Mouse (Mus musculus) liver, embryonic 14.5 days (tissue): ENCODE data around the gene Tmem63b. TPM values are rescaled to one million over a fixed set of nuclear protein-coding genes. Genes with fewer than 3 reads are reported as not detected.

Experiments used
- ATAC-seq: fragments of 200-750 bp; cut with Nextera tagmentation; 2 replicates; pipeline ENCODE4 v1.8.0; 2017; ENCODE audit warnings: moderate number of reproducible peaks, mild to moderate bottlenecking, moderate library complexity; ENCODE audit not compliant: insufficient read depth
- DNase-seq, 3 experiments: peaks; one replicate each; pipeline ENCODE4 v3.0.0-alpha.2; 2012 to 2013; ENCODE audit warnings: low read depth in 3 of 3, low spot score in 3 of 3
- H3K27ac ChIP-seq: fragments of 300-500 bp; sonication (generic); 2 replicates; pipeline ENCODE4 v1.5.1; 2014; ENCODE audit warnings: moderate library complexity, mild to moderate bottlenecking, control low read depth, inconsistent platforms
- H3K27me3 ChIP-seq: fragments of 300-500 bp; sonication (generic); 2 replicates; pipeline ENCODE4 v1.6.1; 2014; ENCODE audit warnings: mild to moderate bottlenecking, low read length, moderate library complexity; ENCODE audit not compliant: control insufficient read depth, insufficient read depth
- H3K36me3 ChIP-seq: fragments of 300-500 bp; sonication (generic); replicated peaks from 2 replicates; pipeline ENCODE4 v1.6.1; 2014; ENCODE audit warnings: low read depth; ENCODE audit not compliant: control insufficient read depth, insufficient read depth
- H3K4me1 ChIP-seq, 2 experiments: fragments of 200-500 bp in 1 of 2; fragments of 300-500 bp in 1 of 2; sonication (generic) in 1 of 2; replicated peaks; 2 replicates each; pipeline ENCODE4 v1.6.1; 2012 to 2014; ENCODE audit warnings: antibody characterized with exemption in 1 of 2, inconsistent platforms in 1 of 2, low read length in 1 of 2; ENCODE audit not compliant: control insufficient read depth in 2 of 2, insufficient read depth in 2 of 2
- H3K4me2 ChIP-seq: fragments of 300-500 bp; sonication (generic); 2 replicates; pipeline ENCODE4 v1.6.1; 2014; ENCODE audit warnings: low read depth, mild to moderate bottlenecking, control low read depth, moderate library complexity
- H3K4me3 ChIP-seq, 2 experiments: fragments of 200-500 bp in 1 of 2; fragments of 300-500 bp in 1 of 2; sonication (generic) in 1 of 2; 2 replicates each; pipeline ENCODE4 v1.5.1; 2012 to 2014; ENCODE audit warnings: low read depth in 2 of 2, low read length in 2 of 2, mild to moderate bottlenecking in 2 of 2, control low read depth in 1 of 2, inconsistent platforms in 1 of 2, moderate library complexity in 1 of 2; ENCODE audit not compliant: insufficient read depth in 1 of 2
- H3K9ac ChIP-seq: fragments of 300-500 bp; sonication (generic); replicated peaks from 2 replicates; pipeline ENCODE4 v1.6.1; 2014; ENCODE audit warnings: mild to moderate bottlenecking, control low read depth, moderate library complexity
- H3K9me3 ChIP-seq: fragments of 300-500 bp; sonication (generic); 2 replicates; pipeline ENCODE4 v1.6.1; 2016; ENCODE audit warnings: low read length, mixed read lengths; ENCODE audit not compliant: control insufficient read depth
- CTCF ChIP-seq: IDR thresholded peaks from 2 replicates; pipeline ENCODE4 v1.5.1; 2016; ENCODE audit warnings: antibody characterized with exemption, low read depth, control low read depth
- EP300 ChIP-seq: IDR thresholded peaks from 2 replicates; pipeline ENCODE4 v1.6.1; 2016; ENCODE audit warnings: antibody characterized with exemption, low read depth
- whole genome bisulfite sequencing: fragments of 180-500 bp; shearing (Covaris S2); extraction: QIAGEN DNeasy Blood & Tissue Kit; methylation state at CpG from one replicate; pipeline ENCODE4 v1.1.7; 2014; ENCODE audit not compliant: insufficient replicate concordance; 5-methylcytosine and 5-hydroxymethylcytosine counted together
- polyA plus RNA-seq, 2 experiments: library from polyadenylated mRNA; depleted of rRNA in 1 of 2; stranded (reverse) in 1 of 2; unstranded in 1 of 2; fragments of >200 nt; fragmentation: Nextera tagmentation in 1 of 2; extraction: Ambion mirVana in 1 of 2; gene quantifications; 2 replicates each; pipeline versions ENCODE4 v1.2.1 to v1.2.3; 2012 to 2014

Tmem63b gene
- polyA plus RNA-seq (2012; rRNA removed) (10.4 and 11.0 TPM in 2 replicates), polyA plus RNA-seq (2014; fragmentation: Nextera tagmentation; extraction: Ambion mirVana) (4.1 and 5.4 TPM in 2 replicates)

DNA sequence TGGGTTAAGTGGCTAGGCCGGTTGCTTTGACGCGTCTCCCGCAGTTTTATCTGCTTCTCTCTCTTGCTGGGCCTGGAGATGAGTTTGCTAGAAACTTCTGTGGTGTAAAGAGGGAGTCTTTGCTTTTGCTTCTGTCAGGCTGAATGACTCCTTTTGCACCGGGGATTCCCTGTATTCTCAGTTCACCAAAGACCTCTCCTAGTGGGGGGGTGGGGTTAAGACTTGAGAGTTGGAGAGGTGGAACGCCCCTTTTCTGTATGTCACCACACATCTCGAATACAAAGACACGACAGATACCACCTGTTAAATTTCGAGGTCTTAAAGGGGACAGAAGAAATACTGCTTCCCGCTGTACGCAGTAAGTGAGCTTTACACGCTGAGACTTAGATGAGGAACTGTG is at the start of gene Tmem63b:
Gene Tmem63b, minus strand, starts transcription at position 190 of the 400 bp plus-strand sequence.
- Histone ChIP-seq H3K4me3 (peak within 1 kb of the TSS; percentile 81 to 98), H3K4me2 (peak within 1 kb of the TSS; percentile 82), H3K27ac (peak within 1 kb of the TSS; percentile 47), H3K27me3 (no peaks in the 10 kb centered on the region), H3K9ac (peak within 1 kb of the TSS; percentile 92), H3K9me3 (no peaks in the 10 kb centered on the region), H3K4me1 (peaks cover 10 to 16% of the 10 kb centered on the region in 2 experiments), H3K36me3 (no peaks in the 10 kb centered on the region)
- 5% methylated on average over 12 of the region's 12 CpGs for WGBS
- TF ChIP-seq CTCF (no peak), EP300 (no peak)
- ATAC-seq (peak; percentile 38), DNase-seq (peak in 2 of 3 experiments; percentile 50 to 52)

DNA sequence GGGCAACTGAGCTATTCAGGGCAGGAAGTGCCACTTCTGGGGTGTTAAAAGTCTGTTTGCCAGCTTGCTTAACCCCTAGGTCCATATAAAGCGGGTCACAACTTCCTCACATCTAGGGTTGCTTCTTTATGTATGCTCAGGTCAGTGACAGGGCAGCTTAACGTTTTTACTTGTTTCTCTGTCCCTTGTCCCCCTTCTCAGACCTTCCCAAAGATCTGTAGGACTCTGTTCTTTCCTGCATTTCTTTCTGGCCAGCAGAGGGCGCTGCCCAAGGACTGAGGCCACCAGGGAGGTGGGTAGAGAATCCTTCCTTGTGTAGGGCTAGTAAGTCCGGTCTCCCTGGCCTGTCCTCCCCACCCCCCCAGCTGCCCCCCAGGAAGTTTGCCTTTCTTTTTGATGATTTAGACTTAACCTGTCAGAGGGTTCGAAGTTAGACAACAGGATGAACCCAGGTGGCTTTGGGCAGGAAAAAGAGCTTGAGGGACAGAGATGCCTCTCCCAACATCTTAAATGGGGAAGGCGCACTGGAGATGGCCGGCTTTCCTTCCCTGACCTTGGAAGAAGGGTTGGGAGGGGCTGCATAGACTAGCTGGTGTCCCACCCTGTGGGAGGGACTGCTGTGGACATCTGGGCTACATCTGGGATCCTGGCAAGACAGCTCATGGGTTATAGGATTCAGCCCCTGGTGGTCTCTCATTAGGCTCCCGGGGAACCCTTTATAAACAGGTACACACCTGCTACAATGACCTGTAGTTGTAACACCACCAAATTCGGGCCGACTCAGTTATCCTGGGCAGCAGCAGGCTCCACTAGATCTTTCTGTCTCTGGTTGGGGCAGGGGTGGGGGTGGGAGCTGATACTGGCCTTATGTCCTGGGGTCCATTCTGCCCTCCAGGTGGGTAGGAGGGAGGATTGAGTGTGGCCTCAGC is 48.9 kb upstream of the Tmem63b start:
- ATAC-seq (peak; percentile 40; the same call in 1 of the 2 replicates), DNase-seq (peak in 2 of 3 experiments; percentile 66 to 72)
- H3K4me2 ChIP-seq, result peak overlapping the region; percentile 70
- peak overlapping the region; percentile 70 for H3K27ac ChIP-seq
- H3K4me3 ChIP-seq, result peak overlapping the region; percentile 64 to 72
- no peaks in the 10 kb centered on the region for H3K9me3 ChIP-seq
- TF ChIP-seq CTCF (peak; percentile 96), EP300 (no peak)
- 12% methylated on average over 10 of the region's 10 CpGs for WGBS
- peaks cover 18 to 31% of the 10 kb centered on the region in 2 experiments for H3K4me1 ChIP-seq
- H3K9ac ChIP-seq, result peak overlapping the region; percentile 67
- H3K27me3 ChIP-seq, result peaks cover 16% of the 10 kb centered on the region
- H3K36me3 ChIP-seq, result no peaks in the 10 kb centered on the region

DNA sequence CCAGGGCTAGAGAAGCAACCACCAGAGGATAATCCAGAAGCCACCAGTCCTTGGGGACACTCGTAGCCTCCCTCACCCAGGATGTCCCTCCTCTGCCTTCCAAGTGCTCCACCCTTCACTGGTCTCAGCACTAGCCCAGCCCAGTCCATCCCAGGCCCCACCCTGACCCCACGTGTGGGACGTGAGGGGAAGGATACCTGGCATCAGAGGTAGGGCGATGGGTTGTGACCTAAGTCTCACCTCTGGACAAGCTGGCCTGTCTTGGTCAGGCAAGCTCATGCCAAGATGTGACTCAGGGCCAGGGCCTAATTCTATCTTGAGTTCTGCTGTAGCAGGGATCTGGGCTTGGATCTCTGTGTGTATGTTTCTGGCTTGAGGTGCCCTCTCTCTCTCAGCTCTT is 48.2 kb upstream of the Tmem63b start:
- Histone ChIP-seq H3K27me3 (peaks cover 16% of the 10 kb centered on the region), H3K27ac (peak overlapping the region; percentile 36; the same call in 1 of the 2 replicates), H3K36me3 (no peaks in the 10 kb centered on the region), H3K4me3 (no peak overlapping the region), H3K4me1 (peaks cover 18 to 31% of the 10 kb centered on the region in 2 experiments), H3K9ac (no peak overlapping the region), H3K4me2 (no peak overlapping the region), H3K9me3 (no peaks in the 10 kb centered on the region)
- no peak for ATAC-seq
- WGBS, result 56% methylated on average over 4 of the region's 4 CpGs
- TF ChIP-seq CTCF (no peak), EP300 (no peak)
- DNase-seq, result no peak

DNA sequence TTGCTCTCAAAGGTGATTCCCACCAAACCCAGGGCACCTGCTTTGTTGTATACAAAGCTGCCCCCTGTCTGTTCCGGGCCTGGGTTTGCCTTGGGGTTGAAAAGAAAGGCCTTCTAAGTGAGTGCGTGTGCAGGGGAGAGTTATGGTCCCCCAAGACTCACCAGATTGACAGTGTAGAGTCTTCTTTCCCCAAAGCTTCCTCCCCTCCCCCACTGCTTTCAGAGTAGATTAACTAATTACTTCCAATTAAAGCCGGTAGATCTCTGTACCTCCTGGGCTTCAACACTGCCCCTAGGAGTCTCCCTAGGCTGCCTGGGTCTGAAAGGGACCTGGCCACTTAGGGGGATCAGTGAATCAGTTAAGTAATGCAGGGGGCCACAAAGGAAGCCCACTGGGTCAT is 47.6 kb upstream of the Tmem63b start:
- Histone ChIP-seq H3K36me3 (no peaks in the 10 kb centered on the region), H3K4me2 (peak overlapping the region; percentile 61), H3K27me3 (peaks cover 16% of the 10 kb centered on the region), H3K9me3 (no peaks in the 10 kb centered on the region), H3K9ac (no peak overlapping the region), H3K27ac (no peak overlapping the region), H3K4me3 (no peak overlapping the region), H3K4me1 (peaks cover 18 to 31% of the 10 kb centered on the region in 2 experiments)
- ATAC-seq (no peak), DNase-seq (no peak)
- TF ChIP-seq CTCF (no peak), EP300 (no peak)
- 30% methylated on average over 3 of the region's 3 CpGs for WGBS

DNA sequence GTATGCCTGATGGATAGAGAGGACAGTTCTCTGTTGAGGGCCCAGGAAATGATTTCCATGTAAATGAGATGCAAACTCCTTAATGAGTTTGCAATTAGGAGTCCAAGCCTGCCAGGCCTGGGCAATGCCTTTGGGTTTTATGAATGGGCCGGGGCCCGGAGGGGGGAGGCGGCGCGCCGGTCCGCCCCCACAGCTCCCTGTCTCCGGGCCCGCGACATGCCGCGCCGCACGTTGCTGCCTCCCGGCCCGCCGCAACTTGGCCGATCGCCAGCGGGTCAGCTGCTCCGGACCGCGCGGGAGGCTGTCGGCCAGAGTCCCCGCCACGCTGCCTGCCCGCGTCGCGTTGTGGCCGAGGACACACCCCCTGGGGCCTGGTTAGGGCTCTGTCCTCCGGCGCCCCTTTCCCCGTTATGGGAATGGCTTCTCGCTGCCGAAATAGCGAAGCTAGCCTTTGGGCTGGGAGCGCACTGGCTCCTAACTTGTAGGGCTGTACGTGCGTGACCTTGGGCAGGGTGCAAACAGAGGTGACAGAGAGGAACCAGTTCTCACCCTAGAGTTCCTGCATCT is 47.1 kb upstream of the Tmem63b start, which contains the start of gene 1600014C23Rik:
Gene 1600014C23Rik, minus strand, starts transcription at position 110 of the 567 bp plus-strand sequence.
- ATAC-seq (no peak), DNase-seq (no peak)
- H3K27me3 ChIP-seq, result peaks cover 16% of the 10 kb centered on the region
- no peak within 1 kb of the TSS for H3K27ac ChIP-seq
- TF ChIP-seq EP300, result no peak
- TF ChIP-seq CTCF, result no peak
- H3K36me3 ChIP-seq, result no peaks in the 10 kb centered on the region
- peaks cover 18 to 31% of the 10 kb centered on the region in 2 experiments for H3K4me1 ChIP-seq
- no peak within 1 kb of the TSS for H3K9ac ChIP-seq
- H3K4me3 ChIP-seq, result peak within 1 kb of the TSS; percentile 1 to 32; a peak in 3 of 4 replicates
- WGBS, result 2% methylated on average over 41 of the region's 41 CpGs
- H3K4me2 ChIP-seq, result peak within 1 kb of the TSS; percentile 61
- H3K9me3 ChIP-seq, result no peaks in the 10 kb centered on the region
